ENCODE assay signal across 21 mouse cellular contexts in the genomic region with DNA sequence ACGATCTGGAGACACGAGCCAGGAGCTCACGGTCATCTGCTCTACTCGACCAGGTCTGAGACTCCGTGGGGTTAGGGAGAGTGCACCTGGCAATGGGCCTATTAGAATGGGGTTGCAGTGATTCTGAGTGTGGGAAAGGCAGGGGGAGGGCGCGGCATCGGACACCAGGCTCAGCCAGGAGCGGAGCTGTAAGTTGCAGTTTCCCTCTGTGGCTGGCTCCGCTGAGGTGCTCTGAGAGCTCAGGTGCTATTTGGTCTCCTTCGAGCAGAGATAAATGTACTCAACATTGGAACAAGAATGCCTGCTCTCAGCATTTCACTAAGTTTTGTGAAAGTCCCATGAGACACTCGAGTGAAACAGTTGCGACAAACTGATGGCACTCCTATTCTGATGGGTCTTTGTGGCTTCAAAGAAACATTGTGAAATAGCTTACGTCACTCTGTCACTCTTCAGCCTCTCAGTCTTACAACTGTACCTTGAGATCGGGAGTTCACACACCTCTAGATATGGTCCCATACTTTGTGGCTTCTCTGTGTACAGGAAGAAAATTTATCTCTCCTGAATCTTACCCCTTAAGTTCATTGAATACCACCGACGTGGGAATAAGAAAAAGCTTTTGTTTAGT. TPM values are rescaled to one million over a fixed set of nuclear protein-coding genes. Genes with fewer than 3 reads are reported as not detected.
A peak's percentile ranks its signal among the peaks of the same experiment; 100 is the strongest.
DNase-seq lines count a peak whose midpoint lies in the region; ATAC-seq and TF ChIP-seq lines count a peak whose summit lies in the region.
"Had no signal": no experiment of that assay in that cellular context is flagged by ENCODE, and none has a peak within 500 bp of the region (broad histone marks: within the 10 kb centered on the region; RNA-seq: fewer than 3 reads in every experiment).

No protein-coding gene starts in this region.

- H3K4me3 ChIP-seq in lung, embryonic 14.5 days (ENCODE audit: low read depth, low read length) = no peak overlapping the region
- H3K4me3 ChIP-seq in forebrain, embryonic 16.5 days (replicated peaks; ENCODE audit: low read length) = no peak overlapping the region
- H3K4me3 ChIP-seq: erythroblast, embryonic 14.5 days; gastrocnemius, adult 2 months; kidney, embryonic 15.5 days; limb, embryonic 12.5 days; myocyte; neural tube, embryonic 15.5 days had no signal

- no peak overlapping the region for H3K27ac ChIP-seq in lung, embryonic 14.5 days (ENCODE audit: low read depth)
- H3K27ac ChIP-seq in forebrain, embryonic 16.5 days (ENCODE audit: low read length) = no peak overlapping the region
- H3K27ac ChIP-seq: gastrocnemius, adult 2 months; kidney, embryonic 15.5 days; limb, embryonic 12.5 days; neural tube, embryonic 15.5 days had no signal

- DNase-seq in ovary, postnatal 14 days (ENCODE audit: low spot score) = peak; percentile 4
- DNase-seq in ovary, adult 18-20 months (ENCODE audit: low spot score) = no peak
- peak; percentile 24 for DNase-seq in lung, embryonic 14.5 days
- peak; percentile 6 to 22 for DNase-seq in lung, postnatal 4 days
- no peak for DNase-seq in embryo, embryonic 10 days (ENCODE audit: low spot score)
- DNase-seq in layer of hippocampus, adult 18-20 months (ENCODE audit: low spot score in 2 of 2) = no peak
- DNase-seq in kidney, postnatal 25 days = no peak
- DNase-seq: adrenal gland, postnatal 10 days; cerebellum, adult 18-20 months; gastrocnemius, adult 2 months; heart, postnatal 4 days; midbrain, embryonic 14.5 days; spleen, adult 18-20 months had no signal

- H3K36me3 ChIP-seq in lung, embryonic 14.5 days (ENCODE audit: insufficient read depth) = no peaks in the 10 kb centered on the region
- H3K36me3 ChIP-seq in forebrain, embryonic 16.5 days (ENCODE audit: control insufficient read depth, insufficient read depth) = no peaks in the 10 kb centered on the region
- H3K36me3 ChIP-seq: kidney, embryonic 15.5 days; limb, embryonic 12.5 days; neural tube, embryonic 15.5 days had no signal

- no peaks in the 10 kb centered on the region for H3K4me1 ChIP-seq in lung, embryonic 14.5 days (ENCODE audit: insufficient read depth)
- no peaks in the 10 kb centered on the region for H3K4me1 ChIP-seq in forebrain, embryonic 16.5 days (replicated peaks; ENCODE audit: control insufficient read depth, insufficient read depth, low read length)
- H3K4me1 ChIP-seq: kidney, embryonic 15.5 days; limb, embryonic 12.5 days; neural tube, embryonic 15.5 days had no signal

- no peak for TF ChIP-seq CTCF in lung, embryonic 14.5 days (IDR thresholded peaks at IDR 0.05; ENCODE audit: low read depth)

- no peaks in the 10 kb centered on the region for H3K27me3 ChIP-seq in lung, embryonic 14.5 days (ENCODE audit: insufficient read depth, low read length)
- no peaks in the 10 kb centered on the region for H3K27me3 ChIP-seq in forebrain, embryonic 16.5 days (replicated peaks; ENCODE audit: control insufficient read depth, insufficient read depth, low read length)
- H3K27me3 ChIP-seq: kidney, embryonic 15.5 days; neural tube, embryonic 15.5 days had no signal

- no peak overlapping the region for H3K9ac ChIP-seq in lung, embryonic 14.5 days
- H3K9ac ChIP-seq in forebrain, embryonic 16.5 days (replicated peaks; ENCODE audit: low read depth, low read length) = no peak overlapping the region
- H3K9ac ChIP-seq: kidney, embryonic 15.5 days; limb, embryonic 12.5 days; neural tube, embryonic 15.5 days had no signal

- no peak overlapping the region for H3K4me2 ChIP-seq in lung, embryonic 14.5 days
- H3K4me2 ChIP-seq in forebrain, embryonic 16.5 days (ENCODE audit: low read length) = no peak overlapping the region
- H3K4me2 ChIP-seq: kidney, embryonic 15.5 days; limb, embryonic 12.5 days; neural tube, embryonic 15.5 days had no signal

- H3K9me3 ChIP-seq in lung, embryonic 14.5 days (ENCODE audit: low read depth, low read length) = no peaks in the 10 kb centered on the region
- H3K9me3 ChIP-seq in forebrain, embryonic 16.5 days (ENCODE audit: control insufficient read depth, low read length) = no peaks in the 10 kb centered on the region
- H3K9me3 ChIP-seq: kidney, embryonic 15.5 days; limb, embryonic 12.5 days; neural tube, embryonic 15.5 days had no signal

- 51% methylated on average over 17 of the region's 17 CpGs for WGBS in lung, embryonic 14.5 days
- WGBS in forebrain, embryonic 16.5 days = 80% methylated on average over 17 of the region's 17 CpGs

- ATAC-seq in lung, embryonic 14.5 days (ENCODE audit: insufficient read depth) = no peak
- no peak for ATAC-seq in forebrain, embryonic 16.5 days
- ATAC-seq: forebrain, embryonic 14.5 days had no signal

RNA-seq across cellular contexts. Expression of gene Frem3, which starts 58.5 kb away (rescaled TPM):
- 0.11 and 0.41 TPM in 2 replicates for polyA plus RNA-seq in lung, embryonic 14.5 days (2014; fragmentation: Nextera tagmentation; extraction: Ambion mirVana)
- total RNA-seq in layer of hippocampus, adult 18-20 months (2021) = 1 to 10 TPM; 2.9 to 3.3 TPM
- polyA plus RNA-seq in forebrain, embryonic 16.5 days (2015; fragmentation: Nextera tagmentation; extraction: Ambion mirVana) = 0.04 and 0.05 TPM in 2 replicates
- total RNA-seq: adrenal gland, postnatal 10 days; gastrocnemius, adult 2 months had no signal
- polyA plus RNA-seq: embryonic facial prominence, embryonic 11.5 days; erythroblast, embryonic 14.5 days; limb, embryonic 12.5 days; midbrain, embryonic 14.5 days; myocyte had no signal

Comparison
In these comparisons a context has a peak if more than half of its experiments do, and no peak if none do; other contexts are left out.
1. DNase-seq: peak in ovary, postnatal 14 days (single experiment), lung, embryonic 14.5 days (single experiment) and lung, postnatal 4 days (2 of 2); none in ovary, adult 18-20 months (single experiment), embryo, embryonic 10 days (single experiment), layer of hippocampus, adult 18-20 months (0 of 2) and kidney, postnatal 25 days (0 of 2).